Mouse (Mus musculus) hindbrain, postnatal 0 days (tissue): ENCODE data around the gene Pip4k2b. TPM values are rescaled to one million over a fixed set of nuclear protein-coding genes. Genes with fewer than 3 reads are reported as not detected.
"Not testable (repeated sequence)": the region's sequence is repeated elsewhere in the genome, so short reads cannot be mapped to it uniquely, and the experiment has no call there.

Experiments
- ATAC-seq: fragments of 200-750 bp; cut with Nextera tagmentation; 2 replicates; pipeline ENCODE4 v1.8.0; 2017; ENCODE audit warnings: mild to moderate bottlenecking, moderate TSS enrichment, moderate library complexity
- DNase-seq: peaks from one replicate; pipeline ENCODE4 v3.0.0-alpha.2; 2015; ENCODE audit warnings: low spot score
- H3K27ac ChIP-seq: fragments of 300-500 bp; sonication (generic); 2 replicates; pipeline ENCODE4 v1.5.1; 2014; ENCODE audit warnings: mild to moderate bottlenecking
- H3K27me3 ChIP-seq: fragments of 300-500 bp; sonication (generic); 2 replicates; pipeline ENCODE4 v1.6.1; 2014; ENCODE audit warnings: low read length, mixed read lengths; ENCODE audit not compliant: insufficient read depth
- H3K36me3 ChIP-seq: fragments of 300-500 bp; sonication (generic); 2 replicates; pipeline ENCODE4 v1.6.1; 2014; ENCODE audit warnings: low read length, mixed read lengths; ENCODE audit not compliant: insufficient read depth
- H3K4me1 ChIP-seq: fragments of 300-500 bp; sonication (generic); 2 replicates; pipeline ENCODE4 v1.6.1; 2014; ENCODE audit warnings: antibody characterized with exemption, low read length, mixed read lengths; ENCODE audit not compliant: insufficient read depth
- H3K4me2 ChIP-seq: fragments of 300-500 bp; sonication (generic); 2 replicates; pipeline ENCODE4 v1.6.1; 2014; ENCODE audit warnings: low read depth, mild to moderate bottlenecking, low read length, moderate library complexity, mixed read lengths
- H3K4me3 ChIP-seq: fragments of 300-500 bp; sonication (generic); 2 replicates; pipeline ENCODE4 v1.5.1; 2014; ENCODE audit warnings: low read length
- H3K9ac ChIP-seq: fragments of 300-500 bp; sonication (generic); replicated peaks from 2 replicates; pipeline ENCODE4 v1.6.1; 2014; ENCODE audit warnings: mild to moderate bottlenecking, low read length, moderate library complexity, mixed read lengths
- H3K9me3 ChIP-seq: fragments of 300-500 bp; sonication (generic); 2 replicates; pipeline ENCODE4 v1.6.1; 2016; ENCODE audit warnings: low read length, mixed read lengths
- CTCF ChIP-seq: IDR thresholded peaks from 2 replicates; pipeline ENCODE4 v1.5.1; 2016; ENCODE audit warnings: antibody characterized with exemption, control low read depth, low read depth
- WGBS: fragments of 180-500 bp; shearing (Covaris S2); extraction: QIAGEN DNeasy Blood & Tissue Kit; methylation state at CpG from one replicate; pipeline ENCODE4 v1.1.7; 2014; 5-methylcytosine and 5-hydroxymethylcytosine counted together
- polyA plus RNA-seq: library from polyadenylated mRNA; unstranded; fragments of >200 nt; fragmentation: Nextera tagmentation; extraction: Ambion mirVana; gene quantifications from 2 replicates; pipeline ENCODE4 v1.2.1, GENCODE M21; 2015
- total RNA-seq: library from RNA; depleted of rRNA; stranded (reverse); fragments of >200 nt; gene quantifications from 2 replicates; pipeline ENCODE4 v1.2.3, GENCODE M21; 2014

Pip4k2b gene
- total and polyA plus RNA-seq, 2 experiments from 2014 or later, result 5.1 to 127 TPM

GRCm38 (mm10) chr11:97742591-97742990, 1.9 kb downstream of the Pip4k2b start:
- H3K36me3 ChIP-seq, result peaks cover 18% of the 10 kb centered on the region
- peak overlapping the region; percentile 75; the same call in 1 of the 2 replicates for H3K4me3 ChIP-seq
- 0 out of 2 replicates have a peak overlapping the region, but pooled peaks have one; percentile 86 for H3K9ac ChIP-seq
- H3K4me1 ChIP-seq, result peaks cover 17% of the 10 kb centered on the region
- 0 out of 2 replicates have a peak overlapping the region, but pooled peaks have one; percentile 98 for H3K27ac ChIP-seq
- H3K9me3 ChIP-seq, result no peaks in the 10 kb centered on the region
- H3K4me2 ChIP-seq, result peak overlapping the region; percentile 78
- DNase-seq, result no peak
- H3K27me3 ChIP-seq, result no peaks in the 10 kb centered on the region
- no peak for TF ChIP-seq CTCF
- WGBS, result 65% methylated on average over 9 of the region's 9 CpGs
- no peak for ATAC-seq

GRCm38 (mm10) chr11:97742157-97742556, 2.3 kb downstream of the Pip4k2b start:
- ATAC-seq, result no peak
- Histone ChIP-seq H3K4me3 (no peak overlapping the region), H3K9me3 (no peaks in the 10 kb centered on the region), H3K27me3 (no peaks in the 10 kb centered on the region), H3K27ac (no peak overlapping the region), H3K36me3 (peaks cover 13% of the 10 kb centered on the region), H3K9ac (no peak overlapping the region), H3K4me1 (peaks cover 17% of the 10 kb centered on the region), H3K4me2 (peak overlapping the region; percentile 78)
- DNase-seq, result no peak
- WGBS, result 89% methylated on average over 5 of the region's 5 CpGs
- TF ChIP-seq CTCF, result no peak

GRCm38 (mm10) chr11:97740190-97740589, 4.3 kb downstream of the Pip4k2b start:
- DNase-seq, result no peak
- 0 out of 2 replicates have a peak overlapping the region, but pooled peaks have one; percentile 32 for H3K27ac ChIP-seq
- ATAC-seq, result no peak

GRCm38 (mm10) chr11:97739155-97739554, 5.3 kb downstream of the Pip4k2b start:
- Histone ChIP-seq H3K9ac (no peak overlapping the region), H3K36me3 (no peaks in the 10 kb centered on the region), H3K27me3 (no peaks in the 10 kb centered on the region), H3K4me2 (no peak overlapping the region), H3K4me3 (no peak overlapping the region), H3K4me1 (peaks cover 17% of the 10 kb centered on the region), H3K9me3 (no peaks in the 10 kb centered on the region), H3K27ac (no peak overlapping the region)
- WGBS, result 89% methylated on average over 3 of the region's 3 CpGs
- ATAC-seq (no peak), DNase-seq (no peak)
- peak; percentile 22; the same call in 1 of the 2 replicates for TF ChIP-seq CTCF

More at GRCm38 (mm10) chr11:97740190-97740589, 4.3 kb downstream of the Pip4k2b start:
- Histone ChIP-seq H3K4me1 (peaks cover 17% of the 10 kb centered on the region), H3K36me3 (no peaks in the 10 kb centered on the region), H3K9me3 (no peaks in the 10 kb centered on the region), H3K27me3 (no peaks in the 10 kb centered on the region), H3K4me3 (no peak overlapping the region), H3K4me2 (no peak overlapping the region), H3K9ac (no peak overlapping the region)
- TF ChIP-seq CTCF, result no peak
- WGBS, result 32% methylated on average over 7 of the region's 7 CpGs

- Histone ChIP-seq H3K9me3 (no peaks in the 10 kb centered on the region), H3K36me3 (no peaks in the 10 kb centered on the region), H3K27me3 (no peaks in the 10 kb centered on the region), H3K9ac (no peak overlapping the region), H3K4me1 (peaks cover 17% of the 10 kb centered on the region), H3K4me2 (no peak overlapping the region), H3K27ac (no peak overlapping the region), H3K4me3 (no peak overlapping the region)
- ATAC-seq, result no peak
- peak; percentile 28 for DNase-seq
- WGBS, result 69% methylated on average over 6 of the region's 6 CpGs
- TF ChIP-seq CTCF, result peak; percentile 54
Observed at GRCm38 (mm10) chr11:97738703-97739102, 5.8 kb downstream of the Pip4k2b start.

- 51% methylated on average over 4 of the region's 4 CpGs for whole genome bisulfite sequencing
- ATAC-seq, result no peak
- Histone ChIP-seq H3K4me1 (peaks cover 6% of the 10 kb centered on the region), H3K27me3 (no peaks in the 10 kb centered on the region), H3K27ac (no peak overlapping the region; the same call in 1 of the 2 replicates), H3K9me3 (no peaks in the 10 kb centered on the region), H3K4me2 (no peak overlapping the region), H3K36me3 (no peaks in the 10 kb centered on the region), H3K9ac (no peak overlapping the region), H3K4me3 (no peak overlapping the region)
- DNase-seq, result no peak
- no peak for TF ChIP-seq CTCF
Observed at GRCm38 (mm10) chr11:97737600-97737999, 6.9 kb downstream of the Pip4k2b start.

- no peak overlapping the region for H3K4me2 ChIP-seq
- ATAC-seq (no peak), DNase-seq (no peak)
- H3K4me3 ChIP-seq, result no peak overlapping the region
- H3K27ac ChIP-seq, result no peak overlapping the region
- no peaks in the 10 kb centered on the region for H3K9me3 ChIP-seq
- TF ChIP-seq CTCF, result no peak
- no peak overlapping the region for H3K9ac ChIP-seq
- WGBS, result 87% methylated on average over 5 of the region's 5 CpGs
- peaks cover 8% of the 10 kb centered on the region for H3K36me3 ChIP-seq
- no peaks in the 10 kb centered on the region for H3K27me3 ChIP-seq
- no peaks in the 10 kb centered on the region for H3K4me1 ChIP-seq
Observed at GRCm38 (mm10) chr11:97736645-97737044, 7.9 kb downstream of the Pip4k2b start.

- not testable (repeated sequence) for ATAC-seq, H3K27ac ChIP-seq, H3K4me1 ChIP-seq, H3K9me3 ChIP-seq, H3K4me2 ChIP-seq, DNase-seq, H3K27me3 ChIP-seq, H3K4me3 ChIP-seq, H3K9ac ChIP-seq
- H3K36me3 ChIP-seq, result peaks cover 20% of the 10 kb centered on the region
- 89% methylated on average over 5 of the region's 5 CpGs for WGBS
Observed at GRCm38 (mm10) chr11:97734810-97735209, 9.7 kb downstream of the Pip4k2b start.
